Mouse (Mus musculus): Measurements from ENCODE around the gene Eid1. TPM values are rescaled to one million over a fixed set of nuclear protein-coding genes. Genes with fewer than 3 reads are reported as not detected.
A peak's percentile ranks its signal among the peaks of the same experiment; 100 is the strongest.

The Eid1 gene
- polyA plus RNA-seq, 1 experiment from 2014 or later = 397 TPM

- 91% methylated on average over 2 of the region's 2 CpGs for WGBS
- Histone ChIP-seq H3K4me1 (no peaks in the 10 kb centered on the region), H3K4me2 (no peak overlapping the region), H3K9me3 (no peaks in the 10 kb centered on the region), H3K9ac (no peak overlapping the region), H3K27ac (no peak overlapping the region), H3K36me3 (replicated peaks) (no peaks in the 10 kb centered on the region), H3K4me3 (no peak overlapping the region), H3K27me3 (replicated peaks) (no peaks in the 10 kb centered on the region)
- no peak for ATAC-seq (replicated peaks)
These were observed 19.6 kb upstream of the Eid1 start for GRCm38 (mm10) chr2:125653286-125653685.

GRCm38 (mm10) chr2:125655391-125655790 lies 17.5 kb upstream of the Eid1 start:
- Histone ChIP-seq H3K4me2 (no peak overlapping the region), H3K9me3 (no peaks in the 10 kb centered on the region), H3K4me1 (peaks cover 3% of the 10 kb centered on the region), H3K27ac (no peak overlapping the region), H3K4me3 (no peak overlapping the region), H3K36me3 (replicated peaks) (no peaks in the 10 kb centered on the region), H3K27me3 (replicated peaks) (no peaks in the 10 kb centered on the region), H3K9ac (no peak overlapping the region)
- ATAC-seq (replicated peaks) = no peak
- 92% methylated on average over 9 of the region's 9 CpGs for WGBS

GRCm38 (mm10) chr2:125659823-125660536 lies 12.9 kb upstream of the Eid1 start:
- Histone ChIP-seq H3K4me3 (peak overlapping the region; percentile 21), H3K27ac (0 out of 2 replicates have a peak overlapping the region, but pooled peaks have one; percentile 11), H3K9ac (0 out of 2 replicates have a peak overlapping the region, but pooled peaks have one; percentile 27), H3K9me3 (no peaks in the 10 kb centered on the region), H3K4me1 (peaks cover 8% of the 10 kb centered on the region), H3K4me2 (peak overlapping the region; percentile 45), H3K36me3 (replicated peaks) (no peaks in the 10 kb centered on the region), H3K27me3 (replicated peaks) (no peaks in the 10 kb centered on the region)
- peak; percentile 89 for ATAC-seq (replicated peaks)
- WGBS = 13% methylated on average over 10 of the region's 10 CpGs

GRCm38 (mm10) chr2:125660537-125661130 lies 12.3 kb upstream of the Eid1 start:
- no peaks in the 10 kb centered on the region for H3K27me3 ChIP-seq (replicated peaks)
- no peaks in the 10 kb centered on the region for H3K36me3 ChIP-seq (replicated peaks)
- H3K9ac ChIP-seq = peak overlapping the region; percentile 27; the same call in 1 of the 2 replicates
- H3K9me3 ChIP-seq = no peaks in the 10 kb centered on the region
- H3K4me3 ChIP-seq = peak overlapping the region; percentile 21
- peak overlapping the region; percentile 45 for H3K4me2 ChIP-seq
- peaks cover 8% of the 10 kb centered on the region for H3K4me1 ChIP-seq
- WGBS = 43% methylated on average over 20 of the region's 20 CpGs
- 0 out of 2 replicates have a peak overlapping the region, but pooled peaks have one; percentile 11 for H3K27ac ChIP-seq
- peak; percentile 80 for ATAC-seq (replicated peaks)

- 82% methylated on average over 4 of the region's 4 CpGs for WGBS
- Histone ChIP-seq H3K27me3 (replicated peaks) (no peaks in the 10 kb centered on the region), H3K36me3 (replicated peaks) (no peaks in the 10 kb centered on the region), H3K27ac (no peak overlapping the region), H3K4me1 (peaks cover 8% of the 10 kb centered on the region), H3K9ac (peak overlapping the region; percentile 27; the same call in 1 of the 2 replicates), H3K4me2 (peak overlapping the region; percentile 45), H3K4me3 (no peak overlapping the region), H3K9me3 (no peaks in the 10 kb centered on the region)
- no peak for ATAC-seq (replicated peaks)
These were observed 11.7 kb upstream of the Eid1 start for GRCm38 (mm10) chr2:125661156-125661555.

GRCm38 (mm10) chr2:125662517-125662916 lies 10.4 kb upstream of the Eid1 start:
- Histone ChIP-seq H3K4me1 (peaks cover 8% of the 10 kb centered on the region), H3K27ac (no peak overlapping the region), H3K4me3 (no peak overlapping the region), H3K36me3 (replicated peaks) (no peaks in the 10 kb centered on the region), H3K4me2 (no peak overlapping the region), H3K9me3 (no peaks in the 10 kb centered on the region), H3K27me3 (replicated peaks) (no peaks in the 10 kb centered on the region), H3K9ac (no peak overlapping the region)
- WGBS = 82% methylated on average over 3 of the region's 3 CpGs
- no peak for ATAC-seq (replicated peaks)

GRCm38 (mm10) chr2:125665213-125665612 lies 7.7 kb upstream of the Eid1 start:
- Histone ChIP-seq H3K9ac (no peak overlapping the region), H3K4me2 (no peak overlapping the region), H3K27ac (no peak overlapping the region), H3K4me3 (no peak overlapping the region), H3K36me3 (replicated peaks) (no peaks in the 10 kb centered on the region), H3K9me3 (no peaks in the 10 kb centered on the region), H3K4me1 (peaks cover 7% of the 10 kb centered on the region), H3K27me3 (replicated peaks) (no peaks in the 10 kb centered on the region)
- WGBS = 92% methylated on average over 5 of the region's 5 CpGs
- no peak for ATAC-seq (replicated peaks)

- Histone ChIP-seq H3K4me2 (no peak overlapping the region), H3K9ac (no peak overlapping the region), H3K9me3 (no peaks in the 10 kb centered on the region), H3K4me3 (no peak overlapping the region), H3K36me3 (replicated peaks) (no peaks in the 10 kb centered on the region), H3K27me3 (replicated peaks) (no peaks in the 10 kb centered on the region), H3K27ac (no peak overlapping the region), H3K4me1 (no peaks in the 10 kb centered on the region; the same call in 1 of the 2 replicates)
- WGBS = 88% methylated on average over 4 of the region's 4 CpGs
- ATAC-seq (replicated peaks) = no peak
These were observed 7.0 kb upstream of the Eid1 start for GRCm38 (mm10) chr2:125665909-125666308.

- Histone ChIP-seq H3K27me3 (replicated peaks) (no peaks in the 10 kb centered on the region), H3K4me3 (no peak overlapping the region), H3K27ac (no peak overlapping the region), H3K4me1 (no peaks in the 10 kb centered on the region), H3K9me3 (no peaks in the 10 kb centered on the region), H3K4me2 (no peak overlapping the region), H3K36me3 (replicated peaks) (no peaks in the 10 kb centered on the region), H3K9ac (no peak overlapping the region)
- 81% methylated on average over 4 of the region's 4 CpGs for WGBS
- no peak for ATAC-seq (replicated peaks)
These were observed 6.2 kb upstream of the Eid1 start for GRCm38 (mm10) chr2:125666668-125667067.

- Histone ChIP-seq H3K4me2 (no peak overlapping the region), H3K27me3 (replicated peaks) (no peaks in the 10 kb centered on the region), H3K27ac (no peak overlapping the region), H3K4me1 (no peaks in the 10 kb centered on the region), H3K9me3 (no peaks in the 10 kb centered on the region), H3K4me3 (no peak overlapping the region), H3K36me3 (replicated peaks) (no peaks in the 10 kb centered on the region), H3K9ac (no peak overlapping the region)
- no peak for ATAC-seq (replicated peaks)
- WGBS = 69% methylated on average over 5 of the region's 5 CpGs
These were observed 5.7 kb upstream of the Eid1 start for GRCm38 (mm10) chr2:125667184-125667583.

GRCm38 (mm10) chr2:125667721-125668120 lies 5.2 kb upstream of the Eid1 start:
- Histone ChIP-seq H3K4me3 (no peak overlapping the region), H3K4me1 (no peaks in the 10 kb centered on the region), H3K4me2 (no peak overlapping the region), H3K9ac (no peak overlapping the region), H3K27me3 (replicated peaks) (no peaks in the 10 kb centered on the region), H3K9me3 (no peaks in the 10 kb centered on the region), H3K36me3 (replicated peaks) (no peaks in the 10 kb centered on the region), H3K27ac (no peak overlapping the region)
- 88% methylated on average over 7 of the region's 7 CpGs for WGBS
- ATAC-seq (replicated peaks) = no peak

- H3K27me3 ChIP-seq (replicated peaks) = no peaks in the 10 kb centered on the region
- H3K27ac ChIP-seq = no peak overlapping the region
- no peaks in the 10 kb centered on the region for H3K36me3 ChIP-seq (replicated peaks)
- no peak overlapping the region for H3K9ac ChIP-seq
- ATAC-seq (replicated peaks) = no peak
- H3K9me3 ChIP-seq = no peaks in the 10 kb centered on the region
- H3K4me3 ChIP-seq = no peak overlapping the region
- peaks cover 11% of the 10 kb centered on the region for H3K4me1 ChIP-seq
- no peak overlapping the region for H3K4me2 ChIP-seq
- WGBS = 64% methylated on average over 1 of the region's 1 CpGs
These were observed 2.0 kb upstream of the Eid1 start for GRCm38 (mm10) chr2:125670846-125671245.

- WGBS = 29% methylated on average over 8 of the region's 20 CpGs
- no peaks in the 10 kb centered on the region for H3K9me3 ChIP-seq
- peak overlapping the region; percentile 64 for H3K4me2 ChIP-seq
- ATAC-seq (replicated peaks) = no peak; the same call in 1 of the 2 replicates
- peak overlapping the region; percentile 59 for H3K9ac ChIP-seq
- peak overlapping the region; percentile 98 for H3K27ac ChIP-seq
- H3K36me3 ChIP-seq (replicated peaks) = no peaks in the 10 kb centered on the region
- H3K4me3 ChIP-seq = peak overlapping the region; percentile 81
- H3K4me1 ChIP-seq = peaks cover 11% of the 10 kb centered on the region
- H3K27me3 ChIP-seq (replicated peaks) = no peaks in the 10 kb centered on the region
These were observed 333 bp upstream of the Eid1 start for GRCm38 (mm10) chr2:125672568-125672956.
